Mouse (Mus musculus) lung, postnatal 10 days (tissue): Measurements from ENCODE around the gene Hist1h2ak.
A peak's percentile ranks its signal among the peaks of the same experiment; 100 is the strongest.
"Not testable (repeated sequence)": the region's sequence is repeated elsewhere in the genome, so short reads cannot be mapped to it uniquely, and the experiment has no call there.

Experiments used
- DNase-seq: peaks from one replicate; pipeline ENCODE4 v3.0.0; 2021

Gene Hist1h2ak

DNA sequence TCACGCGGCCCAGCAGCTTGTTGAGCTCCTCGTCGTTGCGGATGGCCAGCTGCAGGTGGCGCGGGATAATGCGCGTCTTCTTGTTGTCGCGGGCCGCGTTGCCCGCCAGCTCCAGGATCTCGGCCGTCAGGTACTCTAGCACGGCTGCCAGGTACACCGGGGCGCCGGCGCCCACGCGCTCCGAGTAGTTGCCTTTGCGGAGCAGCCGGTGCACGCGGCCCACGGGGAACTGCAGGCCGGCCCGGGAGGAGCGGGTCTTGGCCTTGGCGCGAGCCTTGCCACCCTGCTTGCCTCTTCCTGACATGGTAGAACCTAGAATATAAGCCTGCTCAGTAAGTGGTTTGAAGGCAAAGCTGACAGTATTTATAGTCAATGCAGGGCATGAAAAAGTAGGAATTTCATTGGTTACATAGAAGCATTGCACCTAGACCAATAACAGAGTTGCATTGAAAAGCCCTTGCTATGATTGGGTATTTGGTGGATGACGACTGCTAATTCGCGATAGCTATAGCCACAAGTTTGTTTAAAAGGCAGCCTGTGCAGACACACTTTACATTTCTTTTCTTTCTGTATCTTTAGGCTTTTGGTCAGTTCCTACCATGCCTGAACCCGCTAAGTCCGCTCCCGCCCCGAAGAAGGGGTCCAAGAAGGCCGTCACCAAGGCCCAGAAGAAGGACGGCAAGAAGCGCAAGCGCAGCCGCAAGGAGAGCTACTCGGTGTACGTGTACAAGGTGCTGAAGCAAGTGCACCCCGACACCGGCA lies at the start of gene Hist1h2ak, which contains the start of gene Hist1h2bn:
Gene Hist1h2ak, minus strand, starts transcription at position 304 of the 762 bp plus-strand sequence.
Gene Hist1h2bn, plus strand, starts transcription at position 600 of the 762 bp plus-strand sequence.
- peak; percentile 75 for DNase-seq

DNA sequence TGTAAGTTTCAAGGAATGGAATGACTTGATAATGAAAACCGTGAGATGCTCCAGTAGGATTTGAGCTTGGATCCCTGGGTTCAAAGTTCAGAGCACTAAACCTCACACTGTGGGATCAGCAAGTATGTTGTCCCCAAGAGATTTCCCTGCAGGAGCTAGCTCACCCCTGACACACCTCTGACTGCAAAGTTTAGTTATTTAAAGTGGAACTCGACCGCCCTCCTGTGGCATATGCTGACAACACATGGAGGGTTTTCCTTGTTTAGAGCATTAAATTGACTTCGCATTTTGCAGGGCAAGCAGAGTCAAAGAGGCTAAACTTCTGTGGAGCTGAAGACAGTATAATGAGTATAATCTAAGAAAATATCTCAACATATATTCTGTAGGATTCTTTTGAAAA lies 49.4 kb upstream of the Hist1h2ak start:
- not testable (repeated sequence) for DNase-seq

DNA sequence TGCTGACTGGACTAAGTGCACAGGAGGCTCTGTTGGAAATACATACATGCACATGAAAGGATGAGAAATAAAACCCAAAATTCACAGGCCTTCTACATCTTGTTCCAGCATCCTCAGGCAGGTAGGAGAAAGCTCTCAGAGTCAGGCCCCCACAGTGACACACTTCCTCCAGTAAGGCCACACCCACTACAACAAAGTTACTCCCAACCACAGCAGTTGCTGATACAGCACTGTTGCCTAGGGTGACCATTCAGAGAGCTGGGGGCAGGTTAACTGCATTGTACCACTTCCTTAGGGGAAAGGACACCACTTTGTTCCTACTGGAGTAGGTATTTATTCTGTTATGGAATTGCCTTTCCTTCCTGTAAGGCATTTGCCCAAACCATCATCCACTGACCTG lies 43.5 kb upstream of the Hist1h2ak start:
- DNase-seq = not testable (repeated sequence)

DNA sequence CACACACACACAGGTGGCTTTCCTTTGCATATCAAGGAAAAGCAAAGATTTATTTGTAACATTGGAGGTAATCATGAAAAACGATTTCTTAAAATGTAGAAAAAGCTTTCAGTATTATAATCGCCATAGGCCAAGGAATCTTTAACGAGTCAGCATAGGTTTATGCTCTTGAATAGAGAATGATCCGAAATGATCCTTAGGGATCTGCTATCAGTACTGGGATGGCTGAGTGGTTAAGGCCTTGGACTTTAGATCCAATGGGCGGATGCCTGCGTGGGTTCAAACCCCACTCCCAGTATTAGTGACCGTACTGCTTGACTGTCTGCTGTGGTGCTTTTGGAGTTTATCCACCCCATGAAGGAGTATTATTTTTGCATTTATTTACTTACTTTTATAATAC lies 42.0 kb upstream of the Hist1h2ak start:
- DNase-seq = no peak

DNA sequence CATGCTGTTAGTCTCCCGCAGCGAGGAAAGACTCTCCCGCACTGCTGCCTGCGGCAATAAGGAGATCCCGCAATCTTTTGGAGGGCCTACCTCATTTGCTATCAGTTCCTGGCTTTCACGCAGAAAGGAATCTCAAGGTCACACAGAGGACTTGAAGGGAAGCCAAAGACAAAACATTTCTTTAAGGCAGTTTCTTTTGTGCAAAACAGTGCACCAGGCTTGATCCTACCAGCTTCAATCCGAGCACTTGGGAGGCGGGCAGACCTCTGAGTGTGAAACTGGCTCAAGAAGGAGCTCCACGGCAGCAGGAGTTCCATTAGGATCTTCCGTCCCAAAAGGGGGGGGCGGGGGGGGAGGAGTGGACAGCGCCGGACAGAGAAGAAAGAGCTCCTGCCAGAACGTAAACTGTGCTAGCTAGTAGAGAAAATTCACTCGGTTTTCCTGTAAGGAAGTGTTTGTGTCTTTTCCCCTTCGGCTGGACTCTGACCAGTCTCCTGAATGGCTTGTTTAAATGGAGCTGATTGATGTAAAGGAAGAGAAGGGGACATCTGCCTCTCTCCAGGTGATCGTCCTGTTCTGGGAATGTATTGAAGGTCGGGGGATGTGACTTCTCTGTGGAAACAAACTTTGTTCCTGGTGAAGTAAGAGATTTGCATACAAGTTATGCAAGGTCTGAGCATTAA lies 37.1 kb upstream of the Hist1h2ak start:
- DNase-seq = no peak

DNA sequence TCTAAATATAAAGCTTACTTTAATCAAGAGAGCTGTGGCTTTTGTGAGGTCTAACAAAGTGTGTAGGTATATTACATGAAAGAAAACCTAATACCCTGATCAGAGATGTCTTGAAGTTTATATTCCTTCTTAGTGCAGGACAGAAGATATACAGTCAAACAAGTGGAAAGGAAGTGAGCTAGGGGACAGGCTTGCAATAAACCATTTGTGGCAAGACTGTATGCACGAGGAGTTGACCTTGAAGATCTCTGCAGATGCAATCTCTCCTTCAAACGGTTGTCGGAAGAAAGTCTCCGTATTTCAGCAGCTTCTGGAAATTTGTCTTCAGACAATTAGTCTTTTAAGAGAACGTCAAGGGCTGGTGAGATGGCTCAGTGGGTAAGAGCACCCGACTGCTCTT lies 36.3 kb upstream of the Hist1h2ak start:
- DNase-seq = no peak

DNA sequence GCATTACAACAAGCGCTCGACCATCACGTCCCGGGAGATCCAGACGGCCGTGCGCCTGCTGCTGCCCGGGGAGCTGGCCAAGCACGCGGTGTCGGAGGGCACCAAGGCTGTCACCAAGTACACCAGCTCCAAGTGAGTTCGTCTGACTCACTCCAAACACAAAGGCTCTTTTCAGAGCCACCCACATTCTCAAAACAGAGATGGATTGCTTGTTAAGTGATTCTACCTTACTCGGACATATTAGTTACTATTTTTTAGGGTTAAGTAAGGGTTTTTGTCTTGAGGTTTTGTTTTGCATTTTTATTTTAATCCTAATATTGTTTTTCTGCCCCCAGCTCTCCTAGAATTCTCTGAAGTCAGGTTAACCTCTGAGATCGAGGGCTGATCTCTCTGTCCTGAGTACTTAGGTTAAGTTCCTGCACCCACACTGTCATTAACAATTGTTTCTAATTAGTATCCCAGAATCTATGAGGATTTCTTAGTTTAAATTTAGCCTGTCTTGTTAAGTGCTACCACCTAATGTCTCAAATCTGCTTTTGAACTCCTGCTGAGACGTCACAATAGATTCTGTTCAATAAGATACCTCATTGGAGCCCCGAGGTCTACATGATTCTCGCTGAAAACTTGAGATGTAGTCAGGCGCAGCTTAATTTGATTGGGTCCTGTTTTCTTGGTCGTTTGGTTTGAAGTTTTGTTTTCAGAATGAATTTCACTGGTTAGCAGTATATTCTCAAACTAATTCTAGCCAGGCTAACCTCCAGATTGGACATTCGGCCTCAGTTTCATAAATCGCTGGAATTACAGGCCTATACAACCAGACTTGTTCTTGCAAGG lies 34.4 kb upstream of the Hist1h2ak start:
- no peak for DNase-seq

DNA sequence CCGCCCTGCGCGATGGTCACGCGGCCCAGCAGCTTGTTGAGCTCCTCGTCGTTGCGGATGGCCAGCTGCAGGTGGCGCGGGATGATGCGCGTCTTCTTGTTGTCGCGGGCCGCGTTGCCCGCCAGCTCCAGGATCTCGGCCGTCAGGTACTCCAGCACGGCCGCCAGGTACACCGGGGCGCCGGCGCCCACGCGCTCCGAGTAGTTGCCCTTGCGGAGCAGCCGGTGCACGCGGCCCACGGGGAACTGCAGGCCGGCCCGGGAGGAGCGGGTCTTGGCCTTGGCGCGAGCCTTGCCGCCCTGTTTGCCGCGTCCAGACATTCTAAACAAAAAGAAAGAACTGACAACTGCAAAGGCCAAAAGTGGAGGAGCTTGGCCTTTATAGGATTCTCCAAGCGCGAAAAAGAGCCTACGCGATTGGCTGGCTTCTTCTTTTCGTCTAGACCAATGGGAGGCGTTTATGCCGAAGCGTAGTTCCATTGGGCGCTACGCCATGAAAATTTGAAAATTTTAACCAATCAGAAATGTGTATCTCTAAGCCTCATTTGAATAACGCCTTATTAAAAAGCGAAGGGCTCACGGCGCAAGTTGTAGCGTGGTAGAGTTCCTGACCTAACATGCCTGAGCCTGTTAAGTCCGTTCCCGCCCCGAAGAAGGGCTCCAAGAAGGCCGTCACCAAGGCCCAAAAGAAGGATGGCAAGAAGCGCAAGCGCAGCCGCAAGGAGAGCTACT lies 33.4 kb upstream of the Hist1h2ak start, which contains the start of the genes Hist1h2an and Hist1h2bp:
Gene Hist1h2an, minus strand, starts transcription at position 320 of the 731 bp plus-strand sequence.
Gene Hist1h2bp, plus strand, starts transcription at position 563 of the 731 bp plus-strand sequence.
- peak; percentile 96 for DNase-seq

DNA sequence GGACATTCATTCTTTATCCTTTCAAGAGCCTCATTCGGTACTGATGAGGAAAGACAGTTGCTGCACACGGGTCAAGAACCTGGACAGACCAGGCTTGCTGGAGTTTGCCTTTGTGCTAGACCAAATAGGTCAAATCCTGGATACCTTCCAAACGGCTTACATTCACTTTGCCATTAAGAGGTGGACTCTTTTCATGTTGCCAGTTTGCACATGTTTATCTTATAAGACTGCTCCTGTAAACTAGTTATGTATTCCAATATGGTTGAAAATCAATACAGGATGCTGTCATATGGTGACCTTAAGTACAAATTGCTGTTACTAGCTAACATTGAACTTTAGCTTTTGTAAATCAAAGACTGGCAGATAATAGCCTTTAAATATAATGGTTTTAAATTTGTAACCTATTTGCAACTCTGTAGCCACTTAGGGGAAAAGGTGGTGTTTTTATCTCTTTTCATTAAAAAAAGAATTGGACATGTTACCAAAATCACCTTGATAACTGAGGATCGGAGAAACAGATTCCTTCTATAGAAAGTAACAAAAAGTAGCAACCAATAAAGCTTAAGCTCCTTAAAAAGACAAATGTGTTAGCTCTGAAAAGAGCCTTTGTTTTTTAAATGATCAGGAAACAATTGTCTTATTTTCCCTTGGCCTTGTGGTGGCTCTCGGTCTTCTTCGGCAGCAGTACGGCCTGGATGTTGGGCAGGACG lies 32.7 kb upstream of the Hist1h2ak start:
- no peak for DNase-seq

DNA sequence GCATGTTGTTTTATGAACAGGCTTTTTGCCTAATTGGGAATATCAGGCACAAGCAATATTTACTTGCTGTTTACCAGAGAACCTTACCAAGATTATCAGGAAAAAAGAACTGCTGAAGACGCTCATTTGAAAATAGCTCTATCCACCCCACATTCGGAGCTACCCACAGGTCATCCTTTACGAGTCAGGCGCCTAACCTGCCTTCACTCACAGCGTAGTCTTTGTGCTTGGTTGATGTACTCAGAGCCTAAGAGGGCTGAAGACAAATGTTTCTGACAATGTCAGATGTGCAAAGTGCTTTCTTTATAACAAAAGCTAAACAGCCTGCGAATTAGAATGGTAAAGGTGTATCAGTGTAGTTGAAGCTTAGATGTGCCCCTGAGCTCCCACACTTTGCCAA lies 30.7 kb upstream of the Hist1h2ak start:
- DNase-seq = no peak

DNA sequence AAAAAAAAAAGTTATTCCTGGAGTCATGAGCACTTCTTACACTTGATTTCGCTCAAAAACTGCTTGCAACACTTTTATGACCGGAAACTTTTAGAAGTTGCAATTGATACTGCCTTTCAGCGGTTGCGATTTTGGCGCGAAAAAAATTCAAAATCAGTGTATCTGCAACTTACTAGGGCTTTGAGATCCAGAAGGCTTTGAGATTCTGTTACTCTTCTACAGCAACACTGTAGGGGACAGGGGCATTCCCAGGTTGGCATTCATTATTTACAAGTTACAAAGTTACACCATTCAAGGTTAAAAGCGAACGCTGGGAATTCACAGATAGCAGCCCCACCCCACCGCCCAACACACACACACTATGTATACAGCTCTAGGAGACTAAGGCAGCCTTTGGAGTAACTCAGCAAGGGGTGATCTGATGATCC lies 30.1 kb upstream of the Hist1h2ak start:
- DNase-seq = peak; percentile 35

DNA sequence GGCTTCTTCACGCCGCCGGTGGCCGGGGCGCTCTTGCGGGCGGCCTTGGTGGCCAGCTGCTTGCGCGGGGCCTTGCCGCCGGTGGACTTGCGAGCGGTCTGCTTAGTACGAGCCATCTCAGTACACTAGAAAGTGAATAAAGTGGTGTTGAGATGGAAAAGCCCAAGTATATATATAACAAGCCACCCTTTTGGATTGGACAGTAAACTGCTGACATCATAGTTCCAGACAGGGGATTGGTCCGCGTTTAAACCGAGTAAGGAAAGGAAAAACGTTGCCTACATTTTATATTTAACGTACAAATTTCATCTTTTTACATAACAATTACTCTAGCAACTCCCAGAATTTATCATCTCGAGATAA lies 29.6 kb upstream of the Hist1h2ak start, which contains the start of gene Hist1h3i:
Gene Hist1h3i, minus strand, starts transcription at position 116 of the 363 bp plus-strand sequence.
- DNase-seq = peak; percentile 63

DNA sequence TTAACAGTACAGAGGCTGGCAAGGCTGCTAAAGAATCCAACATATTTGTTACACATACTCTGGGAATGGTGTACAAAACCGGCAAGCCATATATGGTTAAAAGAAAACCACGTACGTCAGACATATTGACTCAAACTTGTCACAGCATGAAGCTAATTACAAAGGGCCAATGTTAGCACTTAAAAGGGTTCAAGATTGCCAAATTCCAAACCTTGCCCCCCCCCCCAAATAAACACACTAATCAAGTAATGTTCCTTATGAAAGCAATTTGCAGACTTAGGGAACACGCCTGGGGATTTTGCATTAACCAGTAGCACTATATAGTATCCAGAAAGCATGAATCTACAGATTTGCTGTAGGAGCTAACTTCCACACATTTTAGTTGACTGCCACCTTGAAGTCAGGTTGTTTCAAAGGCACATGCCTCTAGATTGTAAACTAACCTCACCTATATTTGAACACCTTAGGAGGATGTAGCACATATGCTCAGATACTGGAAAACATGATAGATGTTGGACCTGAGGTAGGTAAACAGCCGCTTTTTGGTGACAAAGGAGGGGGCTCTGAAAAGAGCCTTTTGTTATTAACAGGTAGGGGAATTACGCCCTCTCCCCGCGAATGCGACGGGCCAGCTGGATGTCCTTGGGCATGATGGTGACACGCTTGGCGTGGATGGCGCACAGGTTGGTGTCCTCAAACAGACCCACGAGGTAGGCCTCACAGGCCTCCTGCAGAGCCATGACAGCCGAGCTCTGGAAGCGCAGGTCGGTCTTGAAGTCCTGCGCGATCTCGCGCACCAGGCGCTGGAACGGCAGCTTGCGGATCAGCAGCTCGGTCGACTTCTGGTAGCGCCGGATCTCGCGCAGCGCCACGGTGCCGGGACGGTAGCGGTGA lies 29.0 kb upstream of the Hist1h2ak start:
- DNase-seq = not testable (repeated sequence)

DNA sequence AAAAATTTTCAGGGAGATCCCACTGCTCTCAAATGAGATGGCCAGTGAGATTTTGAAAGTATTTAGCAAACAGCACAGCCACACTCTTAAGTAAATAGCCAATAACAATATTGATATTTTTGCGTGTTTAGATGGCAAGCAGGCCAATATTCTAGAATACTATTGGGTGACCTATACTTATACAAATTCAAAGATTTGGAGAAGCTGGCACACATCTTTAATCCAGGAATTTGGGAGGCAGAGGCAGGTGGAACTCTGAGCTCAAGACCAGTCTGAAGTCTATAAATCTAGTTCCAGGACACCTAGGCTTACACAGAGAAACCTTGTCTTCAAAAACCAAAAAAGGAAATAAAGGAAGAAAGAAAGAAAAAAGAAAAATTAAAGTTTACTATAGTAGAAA lies 28.0 kb upstream of the Hist1h2ak start:
- DNase-seq = no peak

DNA sequence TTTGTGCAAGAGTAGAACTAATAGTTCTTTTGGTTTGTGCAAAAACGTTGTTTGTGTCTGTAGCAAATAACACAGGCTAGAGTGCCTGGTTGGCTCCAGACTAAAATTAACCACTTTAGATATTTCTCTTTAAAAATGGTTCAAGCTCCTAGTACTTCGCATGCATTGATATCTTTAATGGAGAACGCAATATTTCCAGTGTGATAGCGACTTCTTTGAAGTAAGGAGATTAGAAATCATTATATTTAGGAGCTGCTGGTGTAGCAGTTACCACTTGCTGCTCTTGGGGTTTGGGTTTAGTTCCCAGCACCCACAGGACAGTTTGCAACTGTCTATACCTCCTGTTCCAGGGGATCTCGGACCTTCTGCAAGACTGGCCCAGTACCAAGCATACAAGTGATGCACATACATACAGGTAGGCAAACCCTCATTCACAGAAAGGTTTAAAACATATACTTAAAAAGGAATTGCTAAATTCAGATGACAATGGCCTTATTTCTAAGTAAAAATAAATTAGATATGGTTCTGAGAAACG lies 27.5 kb upstream of the Hist1h2ak start:
- DNase-seq = no peak

DNA sequence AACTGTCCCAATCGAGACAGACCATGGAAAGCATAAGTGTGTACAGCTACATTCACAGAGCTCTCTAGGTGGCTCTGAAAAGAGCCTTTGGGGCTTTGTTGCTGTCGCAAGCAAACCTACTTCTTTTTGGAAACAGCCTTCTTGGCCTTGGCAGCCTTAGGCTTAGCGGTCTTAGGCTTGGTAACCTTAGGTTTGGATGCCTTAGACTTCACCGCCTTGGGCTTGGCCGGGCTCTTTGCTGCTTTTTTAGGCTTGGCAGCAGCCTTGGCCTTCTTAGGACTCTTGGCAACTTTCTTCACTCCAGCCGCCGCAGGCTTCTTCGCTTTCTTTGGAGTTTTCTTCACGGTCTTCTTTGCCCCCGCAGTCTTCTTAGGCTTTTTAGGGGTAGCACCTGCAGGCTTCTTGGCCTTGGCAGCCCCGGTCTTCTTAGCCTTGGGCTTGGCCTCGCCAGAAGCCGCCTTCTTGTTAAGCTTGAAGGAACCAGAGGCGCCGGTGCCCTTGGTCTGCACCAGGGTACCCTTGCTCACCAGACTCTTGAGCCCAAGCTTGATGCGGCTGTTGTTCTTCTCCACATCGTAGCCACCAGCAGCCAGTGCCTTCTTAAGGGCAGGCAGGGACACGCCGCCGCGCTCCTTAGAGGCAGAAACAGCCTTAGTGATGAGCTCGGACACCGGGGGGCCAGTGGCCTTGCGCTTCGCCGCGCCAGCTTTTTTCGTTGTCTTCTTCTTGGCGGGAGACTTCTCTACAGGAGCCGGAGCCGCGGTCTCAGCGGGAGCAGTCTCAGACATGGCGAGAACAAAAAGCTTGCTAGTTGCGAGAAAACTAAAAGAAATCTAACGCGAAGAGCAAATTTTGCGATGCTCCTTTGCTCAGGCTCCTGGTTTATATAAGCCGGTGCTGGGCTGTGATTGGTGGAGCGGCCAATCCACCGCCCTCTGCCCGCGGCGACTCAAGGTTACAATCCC lies 26.4 kb upstream of the Hist1h2ak start, which contains the start of gene Hist1h1b:
Gene Hist1h1b, minus strand, starts transcription at position 859 of the 965 bp plus-strand sequence.
- DNase-seq = peak; percentile 58

DNA sequence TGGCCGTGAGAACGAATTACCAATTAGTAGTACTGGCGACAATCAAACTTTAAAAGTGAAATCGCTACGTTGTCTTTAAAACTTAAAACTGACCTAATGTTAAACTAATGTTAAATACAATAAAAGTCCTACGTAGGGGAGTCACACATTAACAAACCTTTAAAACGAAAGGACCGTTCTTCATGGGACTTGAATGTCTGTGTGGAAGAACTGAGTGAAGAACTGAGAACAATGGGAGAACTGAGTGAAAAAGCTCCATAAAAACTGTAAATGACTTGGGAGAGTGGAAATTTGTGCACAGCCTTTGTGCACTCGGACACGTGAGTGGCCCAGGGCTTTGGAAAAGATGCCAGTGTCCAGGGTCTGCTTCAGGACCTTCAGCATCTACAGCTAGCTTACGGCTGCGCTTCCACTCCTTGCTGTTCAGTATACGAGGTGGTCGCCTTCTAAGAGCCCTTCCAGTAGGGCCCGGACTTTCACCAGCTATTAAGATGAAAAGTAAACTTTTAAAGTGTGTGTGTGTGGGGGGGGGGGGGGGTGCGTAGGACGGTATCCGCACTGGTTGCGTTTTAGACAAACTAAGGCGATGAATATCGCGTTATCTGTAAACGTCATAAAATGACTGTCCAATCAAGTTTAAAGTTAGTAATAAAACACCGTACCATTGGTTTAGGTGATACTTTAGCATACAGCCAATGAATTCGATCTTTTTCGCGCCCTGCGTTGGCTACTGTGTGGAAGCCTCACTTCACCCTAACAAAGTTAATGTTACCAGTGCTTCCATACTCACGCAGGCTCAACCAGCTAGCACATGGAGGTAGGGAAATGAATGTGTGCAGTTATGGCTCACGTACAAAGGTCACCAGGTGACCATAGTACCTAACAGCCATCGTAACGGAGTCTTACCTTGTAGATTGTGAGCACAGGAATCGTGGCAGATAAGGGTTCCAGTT lies 25.5 kb upstream of the Hist1h2ak start:
- peak; percentile 83 for DNase-seq

DNA sequence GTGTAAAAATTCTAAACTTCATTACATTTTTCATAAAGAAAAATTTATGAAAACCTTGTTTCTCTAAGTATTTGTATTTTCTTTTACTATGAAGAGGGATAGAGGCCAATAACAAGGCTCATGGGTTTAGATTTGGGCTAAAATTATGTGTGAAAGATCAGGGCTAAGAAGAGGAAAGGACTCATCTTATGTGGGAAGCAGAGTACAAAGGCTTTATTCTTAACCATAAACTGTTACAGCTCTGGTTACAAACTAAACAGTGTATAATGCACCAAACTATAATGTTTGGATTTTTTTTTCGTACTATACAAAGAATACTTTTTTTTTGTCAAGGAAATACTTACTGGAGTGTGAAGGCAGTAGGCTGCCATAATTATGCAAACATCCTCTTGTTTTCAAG lies 2.1 kb upstream of the Hist1h2ak start:
- no peak for DNase-seq
